Mouse (Mus musculus) liver, embryonic 11.5 days (tissue): Measurements from ENCODE around the gene Ppt1. TPM values are rescaled to one million over a fixed set of nuclear protein-coding genes. Genes with fewer than 3 reads are reported as not detected.
"Not testable (repeated sequence)": the region's sequence is repeated elsewhere in the genome, so short reads cannot be mapped to it uniquely, and the experiment has no call there.

Source experiments
- ATAC-seq: fragments of 200-750 bp; cut with Nextera tagmentation; replicated peaks from 2 replicates; pipeline ENCODE4 v1.8.0; 2017; ENCODE audit warnings: moderate number of reproducible peaks, mild to moderate bottlenecking, moderate TSS enrichment, moderate library complexity; ENCODE audit not compliant: low FRiP score
- DNase-seq: peaks from one replicate; pipeline ENCODE4 v3.0.0-alpha.2; 2017; ENCODE audit warnings: low spot score
- H3K27ac ChIP-seq: fragments of 300-500 bp; sonication (generic); 2 replicates; pipeline ENCODE4 v1.5.1; 2014; ENCODE audit warnings: mild to moderate bottlenecking, low read depth, low read length, control low read depth
- H3K27me3 ChIP-seq: fragments of 300-500 bp; sonication (generic); replicated peaks from 2 replicates; pipeline ENCODE4 v1.6.1; 2014; ENCODE audit warnings: low read length, mixed read lengths; ENCODE audit not compliant: control insufficient read depth, insufficient read depth
- H3K36me3 ChIP-seq: fragments of 300-500 bp; sonication (generic); 2 replicates; pipeline ENCODE4 v1.6.1; 2014; ENCODE audit warnings: mild to moderate bottlenecking, low read length, moderate library complexity, mixed read lengths; ENCODE audit not compliant: control insufficient read depth, insufficient read depth
- H3K4me1 ChIP-seq: fragments of 300-500 bp; sonication (generic); replicated peaks from 2 replicates; pipeline ENCODE4 v1.6.1; 2014; ENCODE audit warnings: low read length, mixed read lengths; ENCODE audit not compliant: control insufficient read depth, insufficient read depth
- H3K4me2 ChIP-seq: fragments of 300-500 bp; sonication (generic); 2 replicates; pipeline ENCODE4 v1.6.1; 2014; ENCODE audit warnings: mild to moderate bottlenecking, control low read depth, moderate library complexity
- H3K4me3 ChIP-seq: fragments of 300-500 bp; sonication (generic); 2 replicates; pipeline ENCODE4 v1.5.1; 2014; ENCODE audit warnings: low read depth, low read length, control low read depth
- H3K9ac ChIP-seq: fragments of 300-500 bp; sonication (generic); 2 replicates; pipeline ENCODE4 v1.6.1; 2014; ENCODE audit warnings: low read depth, low read length, control low read depth
- H3K9me3 ChIP-seq: fragments of 300-500 bp; sonication (generic); 2 replicates; pipeline ENCODE4 v1.6.1; 2016; ENCODE audit warnings: low read length, inconsistent platforms, mixed read lengths; ENCODE audit not compliant: control insufficient read depth
- WGBS: fragments of 180-500 bp; shearing (Covaris S2); extraction: QIAGEN DNeasy Blood & Tissue Kit; methylation state at CpG from one replicate; pipeline ENCODE4 v1.1.7; 2014; 5-methylcytosine and 5-hydroxymethylcytosine counted together
- polyA plus RNA-seq: library from polyadenylated mRNA; unstranded; fragments of >200 nt; fragmentation: Nextera tagmentation; extraction: Ambion mirVana; gene quantifications from 2 replicates; pipeline ENCODE4 v1.2.1, GENCODE M21; 2014

The Ppt1 gene
- 42.9 and 44.5 TPM in 2 replicates for polyA plus RNA-seq

GRCm38 (mm10) chr4:122835530-122836402 is at the start of gene Ppt1:
TSS of gene Ppt1 (plus strand) at chr4:122836242.
- peak; percentile 91 for ATAC-seq
- H3K4me1 ChIP-seq = peaks cover 6% of the 10 kb centered on the region
- DNase-seq = peak; percentile 85
- 0 out of 2 replicates have a peak within 1 kb of the TSS, but pooled peaks have one; percentile 2 for H3K27ac ChIP-seq
- 7% methylated on average over 31 of the region's 31 CpGs for WGBS
- H3K9me3 ChIP-seq = no peaks in the 10 kb centered on the region
- peak within 1 kb of the TSS; percentile 91 for H3K4me2 ChIP-seq
- H3K9ac ChIP-seq = peak within 1 kb of the TSS; percentile 77
- no peaks in the 10 kb centered on the region for H3K36me3 ChIP-seq
- peak within 1 kb of the TSS; percentile 79 for H3K4me3 ChIP-seq
- H3K27me3 ChIP-seq = no peaks in the 10 kb centered on the region

- H3K4me3 ChIP-seq = no peak overlapping the region
- H3K9me3 ChIP-seq = no peaks in the 10 kb centered on the region
- H3K36me3 ChIP-seq = no peaks in the 10 kb centered on the region
- DNase-seq (no peak), ATAC-seq (no peak; the same call in 1 of the 2 replicates)
- H3K27ac ChIP-seq = no peak overlapping the region
- no peak overlapping the region for H3K4me2 ChIP-seq
- 63% methylated on average over 4 of the region's 4 CpGs for WGBS
- no peaks in the 10 kb centered on the region for H3K4me1 ChIP-seq
- no peaks in the 10 kb centered on the region for H3K27me3 ChIP-seq
- no peak overlapping the region for H3K9ac ChIP-seq
Measured at GRCm38 (mm10) chr4:122789335-122790089, 46.5 kb upstream of the Ppt1 start.

GRCm38 (mm10) chr4:122808108-122808507 is 27.9 kb upstream of the Ppt1 start:
- peak; percentile 57 for ATAC-seq
- WGBS = 24% methylated on average over 4 of the region's 4 CpGs

GRCm38 (mm10) chr4:122811180-122811579 is 24.9 kb upstream of the Ppt1 start:
- DNase-seq = no peak
- no peaks in the 10 kb centered on the region for H3K27me3 ChIP-seq
- no peak overlapping the region for H3K27ac ChIP-seq
- H3K4me3 ChIP-seq = no peak overlapping the region
- H3K9ac ChIP-seq = no peak overlapping the region
- ATAC-seq = peak; percentile 56; the same call in 1 of the 2 replicates
- H3K4me2 ChIP-seq = no peak overlapping the region
- no peaks in the 10 kb centered on the region for H3K9me3 ChIP-seq
- no peaks in the 10 kb centered on the region for H3K36me3 ChIP-seq
- H3K4me1 ChIP-seq = no peaks in the 10 kb centered on the region
- 28% methylated on average over 1 of the region's 1 CpGs for WGBS

More at GRCm38 (mm10) chr4:122808108-122808507, 27.9 kb upstream of the Ppt1 start:
- Histone ChIP-seq H3K4me3 (no peak overlapping the region), H3K4me2 (no peak overlapping the region), H3K27me3 (no peaks in the 10 kb centered on the region), H3K9ac (no peak overlapping the region), H3K36me3 (no peaks in the 10 kb centered on the region), H3K27ac (no peak overlapping the region), H3K9me3 (no peaks in the 10 kb centered on the region), H3K4me1 (no peaks in the 10 kb centered on the region)
- peak; percentile 63 for DNase-seq

- Histone ChIP-seq H3K9me3 (no peaks in the 10 kb centered on the region), H3K9ac (no peak overlapping the region), H3K4me1 (no peaks in the 10 kb centered on the region), H3K27me3 (no peaks in the 10 kb centered on the region), H3K4me3 (no peak overlapping the region), H3K36me3 (no peaks in the 10 kb centered on the region), H3K4me2 (peak overlapping the region; percentile 5; the same call in 1 of the 2 replicates), H3K27ac (no peak overlapping the region)
- ATAC-seq (peak; percentile 70; the same call in 1 of the 2 replicates), DNase-seq (no peak)
- 20% methylated on average over 2 of the region's 2 CpGs for WGBS
Measured at GRCm38 (mm10) chr4:122811824-122812223, 24.2 kb upstream of the Ppt1 start.

GRCm38 (mm10) chr4:122816202-122816601 is 19.8 kb upstream of the Ppt1 start:
- H3K4me1 ChIP-seq = no peaks in the 10 kb centered on the region
- no peak overlapping the region for H3K4me3 ChIP-seq
- H3K9ac ChIP-seq = no peak overlapping the region
- H3K36me3 ChIP-seq = no peaks in the 10 kb centered on the region
- no peaks in the 10 kb centered on the region for H3K27me3 ChIP-seq
- no peak overlapping the region for H3K27ac ChIP-seq
- H3K9me3 ChIP-seq = no peaks in the 10 kb centered on the region
- DNase-seq (no peak), ATAC-seq (no peak)
- no peak overlapping the region for H3K4me2 ChIP-seq
- WGBS = 66% methylated on average over 1 of the region's 1 CpGs

GRCm38 (mm10) chr4:122820941-122821340 is 15.1 kb upstream of the Ppt1 start:
- H3K9ac ChIP-seq, H3K36me3 ChIP-seq, H3K4me3 ChIP-seq, H3K4me2 ChIP-seq, ATAC-seq, H3K27ac ChIP-seq, H3K27me3 ChIP-seq, DNase-seq, H3K4me1 ChIP-seq, H3K9me3 ChIP-seq: not testable (repeated sequence)
- WGBS = 35% methylated on average over 10 of the region's 10 CpGs

GRCm38 (mm10) chr4:122827651-122828050 is 8.4 kb upstream of the Ppt1 start:
- Histone ChIP-seq H3K4me2 (peak overlapping the region; percentile 26), H3K9ac (no peak overlapping the region), H3K4me3 (no peak overlapping the region), H3K27me3 (no peaks in the 10 kb centered on the region), H3K9me3 (no peaks in the 10 kb centered on the region), H3K36me3 (no peaks in the 10 kb centered on the region), H3K27ac (0 out of 2 replicates have a peak overlapping the region, but pooled peaks have one; percentile 23), H3K4me1 (peaks cover 14% of the 10 kb centered on the region; the same call in 1 of the 2 replicates)
- peak; percentile 85 for ATAC-seq
- no peak for DNase-seq
